Mouse (Mus musculus) liver, embryonic 15.5 days (tissue): ENCODE results near the gene Trim14. TPM values are rescaled to one million over a fixed set of nuclear protein-coding genes. Genes with fewer than 3 reads are reported as not detected.
A peak's percentile ranks its signal among the peaks of the same experiment; 100 is the strongest.

Experiments
- ATAC-seq: fragments of 200-750 bp; cut with Nextera tagmentation; 2 replicates; pipeline ENCODE4 v1.8.0; 2017; ENCODE audit warnings: moderate number of reproducible peaks, mild to moderate bottlenecking, moderate library complexity; ENCODE audit not compliant: insufficient read depth
- H3K27ac ChIP-seq: fragments of 300-500 bp; sonication (generic); replicated peaks from 2 replicates; pipeline ENCODE4 v1.5.1; 2015; ENCODE audit warnings: mild to moderate bottlenecking, inconsistent platforms
- H3K27me3 ChIP-seq: fragments of 300-500 bp; sonication (generic); 2 replicates; pipeline ENCODE4 v1.6.1; 2015; ENCODE audit warnings: mild to moderate bottlenecking, inconsistent platforms
- H3K36me3 ChIP-seq: fragments of 300-500 bp; sonication (generic); replicated peaks from 2 replicates; pipeline ENCODE4 v1.6.1; 2015; ENCODE audit warnings: moderate library complexity, mild to moderate bottlenecking, inconsistent platforms
- H3K4me1 ChIP-seq: fragments of 300-500 bp; sonication (generic); replicated peaks from 2 replicates; pipeline ENCODE4 v1.6.1; 2015; ENCODE audit warnings: inconsistent platforms
- H3K4me2 ChIP-seq: fragments of 300-500 bp; sonication (generic); 2 replicates; pipeline ENCODE4 v1.6.1; 2015; ENCODE audit warnings: moderate library complexity, mild to moderate bottlenecking, inconsistent platforms
- H3K4me3 ChIP-seq: fragments of 300-500 bp; sonication (generic); replicated peaks from 2 replicates; pipeline ENCODE4 v1.5.1; 2015; ENCODE audit warnings: mild to moderate bottlenecking, inconsistent platforms
- H3K9ac ChIP-seq: fragments of 300-500 bp; sonication (generic); 2 replicates; pipeline ENCODE4 v1.6.1; 2015; ENCODE audit warnings: moderate library complexity, mild to moderate bottlenecking, inconsistent platforms
- H3K9me3 ChIP-seq: fragments of 300-500 bp; sonication (generic); replicated peaks from 2 replicates; pipeline ENCODE4 v1.6.1; 2016; ENCODE audit warnings: inconsistent platforms
- WGBS: fragments of 180-500 bp; shearing (Covaris S2); methylation state at CpG from one replicate; pipeline ENCODE4 v1.1.7; 2015; ENCODE audit warnings: mixed read lengths; ENCODE audit not compliant: insufficient replicate concordance; 5-methylcytosine and 5-hydroxymethylcytosine counted together
- polyA plus RNA-seq: library from polyadenylated mRNA; unstranded; fragments of >200 nt; fragmentation: Nextera tagmentation; extraction: Ambion mirVana; gene quantifications from 2 replicates; pipeline ENCODE4 v1.2.1, GENCODE M21; 2015

Gene Trim14
- polyA plus RNA-seq, 1 experiment from 2014 or later, result 7.4 TPM

GRCm38 (mm10) chr4:46450519-46451131 lies 85.3 kb downstream of the Trim14 start, which contains the start of gene Anp32b:
Gene Anp32b (plus strand): TSS chr4:46450902.
- peak; percentile 87 for ATAC-seq
- Histone ChIP-seq H3K9me3 (no peaks in the 10 kb centered on the region), H3K27ac (peak within 1 kb of the TSS; percentile 98), H3K4me1 (peaks cover 72% of the 10 kb centered on the region), H3K9ac (peak within 1 kb of the TSS; percentile 98), H3K4me3 (peak within 1 kb of the TSS; percentile 92), H3K36me3 (peaks cover 23% of the 10 kb centered on the region), H3K4me2 (peak within 1 kb of the TSS; percentile 90), H3K27me3 (no peaks in the 10 kb centered on the region)
- under 1% methylated on average over 66 of the region's 66 CpGs for WGBS

- no peaks in the 10 kb centered on the region for H3K9me3 ChIP-seq
- H3K36me3 ChIP-seq, result peaks cover 18% of the 10 kb centered on the region; the same call in 1 of the 2 replicates
- H3K27ac ChIP-seq, result peak overlapping the region; percentile 98
- H3K9ac ChIP-seq, result peak overlapping the region; percentile 98
- no peak for ATAC-seq
- H3K4me1 ChIP-seq, result peaks cover 72% of the 10 kb centered on the region
- WGBS, result 21% methylated on average over 7 of the region's 7 CpGs
- peak overlapping the region; percentile 92 for H3K4me3 ChIP-seq
- H3K27me3 ChIP-seq, result no peaks in the 10 kb centered on the region
- H3K4me2 ChIP-seq, result peak overlapping the region; percentile 90
These were observed 85.9 kb downstream of the Trim14 start for GRCm38 (mm10) chr4:46450020-46450518.

- Histone ChIP-seq H3K4me3 (no peak overlapping the region), H3K27me3 (no peaks in the 10 kb centered on the region), H3K9ac (peak overlapping the region; percentile 48), H3K4me2 (peak overlapping the region; percentile 90), H3K36me3 (peaks cover 10% of the 10 kb centered on the region; the same call in 1 of the 2 replicates), H3K9me3 (no peaks in the 10 kb centered on the region), H3K4me1 (peaks cover 64% of the 10 kb centered on the region), H3K27ac (peak overlapping the region; percentile 98)
- ATAC-seq, result no peak
- WGBS, result 23% methylated on average over 6 of the region's 6 CpGs
These were observed 87.1 kb downstream of the Trim14 start for GRCm38 (mm10) chr4:46448886-46449285.

- no peaks in the 10 kb centered on the region; the same call in 1 of the 2 replicates for H3K36me3 ChIP-seq
- no peaks in the 10 kb centered on the region for H3K9me3 ChIP-seq
- H3K27ac ChIP-seq, result peak overlapping the region; percentile 98
- H3K4me2 ChIP-seq, result no peak overlapping the region
- H3K4me3 ChIP-seq, result no peak overlapping the region
- ATAC-seq, result no peak
- H3K27me3 ChIP-seq, result no peaks in the 10 kb centered on the region
- WGBS, result 37% methylated on average over 1 of the region's 1 CpGs
- peaks cover 61% of the 10 kb centered on the region for H3K4me1 ChIP-seq
- H3K9ac ChIP-seq, result 0 out of 2 replicates have a peak overlapping the region, but pooled peaks have one; percentile 48
These were observed 88.5 kb downstream of the Trim14 start for GRCm38 (mm10) chr4:46447461-46447860.

GRCm38 (mm10) chr4:46445237-46445945 lies 90.5 kb downstream of the Trim14 start:
- Histone ChIP-seq H3K27ac (peak overlapping the region; percentile 98), H3K36me3 (no peaks in the 10 kb centered on the region), H3K9me3 (no peaks in the 10 kb centered on the region), H3K4me3 (no peak overlapping the region), H3K4me2 (no peak overlapping the region), H3K4me1 (peaks cover 60% of the 10 kb centered on the region), H3K9ac (no peak overlapping the region), H3K27me3 (no peaks in the 10 kb centered on the region)
- no peak for ATAC-seq
- 77% methylated on average over 9 of the region's 9 CpGs for WGBS

Other genes starting within 250 kb of the Trim14 start
- not detected in 2 replicates for gene Foxe1, start 192.5 kb downstream of the Trim14 start, polyA plus RNA-seq
- 8.2 and 10.5 TPM in 2 replicates for gene Trmo, start 146.7 kb downstream of the Trim14 start, polyA plus RNA-seq
- 386 and 388 TPM in 2 replicates for gene Hemgn, start 122.6 kb downstream of the Trim14 start, polyA plus RNA-seq
- 387 TPM in 2 replicates for gene Anp32b, start 85.2 kb downstream of the Trim14 start, polyA plus RNA-seq
- gene Nans, start 46.9 kb downstream of the Trim14 start, polyA plus RNA-seq, result 45.1 and 51.9 TPM in 2 replicates
- gene Coro2a, start 66.1 kb upstream of the Trim14 start, polyA plus RNA-seq, result 2.9 and 3.2 TPM in 2 replicates
- gene Tbc1d2, start 114.1 kb upstream of the Trim14 start, polyA plus RNA-seq, result 0.78 and 0.93 TPM in 2 replicates